Mouse (Mus musculus): ENCODE measurements around the gene Phf24. TPM values are rescaled to one million over a fixed set of nuclear protein-coding genes. Genes with fewer than 3 reads are reported as not detected.

Gene Phf24
- polyA plus RNA-seq, 1 experiment from 2014 or later, result 0.93 TPM

DNA sequence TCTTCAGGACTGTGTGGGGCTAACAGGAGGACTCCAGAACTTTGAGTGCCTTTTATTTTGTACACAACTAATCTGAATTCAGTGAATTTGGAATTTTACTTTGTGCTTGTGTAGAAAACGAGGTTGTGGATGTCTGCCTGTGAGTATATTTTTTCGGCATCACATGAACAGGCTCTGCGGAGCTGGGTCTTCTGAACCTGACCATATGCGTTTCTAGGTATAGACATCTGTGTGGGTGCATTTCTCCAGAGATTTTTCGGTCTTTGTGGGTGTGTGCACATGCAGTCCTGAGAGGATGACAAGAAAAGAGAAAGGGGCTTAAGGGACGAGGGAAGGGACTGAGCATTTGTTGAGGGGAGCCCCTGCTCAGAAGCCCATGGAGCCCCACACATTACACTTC lies 29.5 kb upstream of the Phf24 start:
- Histone ChIP-seq H3K9ac (no peak overlapping the region), H3K27me3 (no peaks in the 10 kb centered on the region), H3K4me3 (replicated peaks) (no peak overlapping the region), H3K9me3 (replicated peaks) (no peaks in the 10 kb centered on the region), H3K4me2 (no peak overlapping the region), H3K4me1 (no peaks in the 10 kb centered on the region), H3K36me3 (no peaks in the 10 kb centered on the region), H3K27ac (no peak overlapping the region)
- 90% methylated on average over 6 of the region's 6 CpGs for WGBS
- no peak for ATAC-seq (replicated peaks; ENCODE audit: low FRiP score)

DNA sequence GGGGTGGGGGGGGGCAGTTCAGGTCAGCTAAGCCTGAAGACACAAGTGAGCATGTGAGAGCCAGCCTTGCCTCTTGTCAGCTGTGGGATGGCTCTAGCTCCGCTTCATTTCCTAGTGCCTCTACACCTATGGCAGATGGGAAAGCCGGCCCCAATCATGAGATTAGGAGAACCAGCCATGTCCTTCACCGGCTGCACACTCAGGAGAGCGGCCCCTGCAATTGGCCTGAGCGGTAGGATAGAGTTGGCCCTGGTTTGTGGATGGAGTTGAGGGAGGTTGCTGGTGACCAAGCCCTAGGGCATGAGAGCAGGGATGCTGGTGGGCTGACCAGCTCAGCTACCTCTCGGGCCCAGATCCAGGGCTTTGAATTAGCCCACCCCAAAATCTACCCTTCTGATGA lies 27.7 kb upstream of the Phf24 start:
- WGBS, result 89% methylated on average over 6 of the region's 6 CpGs
- Histone ChIP-seq H3K4me2 (no peak overlapping the region), H3K9me3 (replicated peaks) (no peaks in the 10 kb centered on the region), H3K4me1 (no peaks in the 10 kb centered on the region), H3K27me3 (no peaks in the 10 kb centered on the region), H3K36me3 (no peaks in the 10 kb centered on the region), H3K4me3 (replicated peaks) (no peak overlapping the region), H3K9ac (no peak overlapping the region), H3K27ac (no peak overlapping the region)
- no peak for ATAC-seq (replicated peaks; ENCODE audit: low FRiP score)

DNA sequence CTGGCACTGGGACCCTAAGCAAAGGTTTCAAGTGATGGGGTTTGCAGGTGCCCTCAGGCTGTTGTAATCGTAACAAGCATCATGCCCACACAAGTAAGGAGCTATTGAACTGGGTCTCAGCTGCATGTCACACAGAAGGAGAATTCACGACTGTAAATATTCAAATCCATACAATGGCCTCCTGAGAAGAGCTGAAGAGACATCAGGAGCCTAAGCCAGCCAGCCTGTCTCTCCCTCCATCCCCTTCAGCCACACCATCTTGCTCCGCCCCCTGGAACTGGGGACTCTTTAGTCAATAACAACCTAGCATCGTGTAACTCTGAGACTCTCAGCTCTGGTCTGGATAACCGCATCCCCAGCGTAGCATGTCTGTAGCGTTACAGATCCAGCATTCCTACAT lies 25.3 kb upstream of the Phf24 start:
- WGBS, result 66% methylated on average over 7 of the region's 7 CpGs
- no peaks in the 10 kb centered on the region for H3K4me1 ChIP-seq
- no peak for ATAC-seq (replicated peaks; ENCODE audit: low FRiP score)

DNA sequence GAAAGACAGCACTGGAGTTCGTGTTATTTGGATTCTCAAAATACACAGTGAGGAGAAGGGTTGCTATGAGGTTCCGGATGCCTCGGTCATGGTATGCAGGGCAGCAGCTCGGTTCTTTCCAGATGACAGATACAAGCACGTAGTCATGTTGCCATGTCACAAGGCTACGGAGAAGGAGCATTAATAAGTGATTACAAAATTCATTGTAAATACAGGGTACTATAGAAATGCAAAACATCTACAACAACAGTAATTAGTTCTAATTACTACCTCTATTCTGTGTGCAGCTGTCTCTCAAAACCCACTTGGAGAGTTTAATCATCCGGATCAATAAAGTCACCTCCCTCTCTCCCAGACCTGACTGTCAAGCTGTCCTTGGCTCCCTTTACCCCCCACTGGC lies 21.3 kb upstream of the Phf24 start:
- Histone ChIP-seq H3K27me3 (no peaks in the 10 kb centered on the region), H3K4me1 (no peaks in the 10 kb centered on the region), H3K27ac (no peak overlapping the region), H3K36me3 (no peaks in the 10 kb centered on the region), H3K4me3 (replicated peaks) (no peak overlapping the region), H3K4me2 (no peak overlapping the region), H3K9ac (no peak overlapping the region), H3K9me3 (replicated peaks) (no peaks in the 10 kb centered on the region)
- WGBS, result 74% methylated on average over 7 of the region's 7 CpGs
- no peak for ATAC-seq (replicated peaks; ENCODE audit: low FRiP score)

More for the DNA sequence above, 25.3 kb upstream of the Phf24 start:
- Histone ChIP-seq H3K36me3 (no peaks in the 10 kb centered on the region), H3K4me3 (replicated peaks) (no peak overlapping the region), H3K27ac (no peak overlapping the region), H3K9ac (no peak overlapping the region), H3K27me3 (no peaks in the 10 kb centered on the region), H3K9me3 (replicated peaks) (no peaks in the 10 kb centered on the region), H3K4me2 (no peak overlapping the region)

DNA sequence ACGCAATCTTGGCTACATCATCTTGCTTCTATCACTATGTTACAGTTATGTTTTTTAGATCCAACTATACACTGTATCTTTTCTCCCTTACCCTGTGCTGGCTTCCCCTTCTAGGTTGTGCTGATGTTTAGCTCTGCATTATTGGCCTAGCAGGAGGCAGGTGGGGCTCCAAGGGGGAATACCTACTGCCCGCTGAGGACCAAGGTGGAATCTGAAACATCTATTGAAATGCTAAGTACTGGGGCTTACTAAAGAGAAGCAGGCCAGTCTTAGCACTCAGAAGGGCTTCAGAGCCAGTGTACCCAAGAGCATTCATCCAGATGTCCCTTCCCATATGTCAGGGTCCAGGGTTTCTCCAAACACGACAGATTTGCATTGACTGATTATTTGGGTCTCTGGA lies 17.5 kb upstream of the Phf24 start:
- H3K27me3 ChIP-seq, result peaks cover 3% of the 10 kb centered on the region; the same call in 1 of the 2 replicates
- no peak for ATAC-seq (replicated peaks; ENCODE audit: low FRiP score)
- WGBS, result 49% methylated on average over 3 of the region's 3 CpGs
- H3K4me1 ChIP-seq, result no peaks in the 10 kb centered on the region
- H3K9ac ChIP-seq, result no peak overlapping the region
- H3K36me3 ChIP-seq, result no peaks in the 10 kb centered on the region
- no peak overlapping the region for H3K4me2 ChIP-seq
- H3K9me3 ChIP-seq (replicated peaks), result no peaks in the 10 kb centered on the region
- no peak overlapping the region for H3K27ac ChIP-seq
- no peak overlapping the region for H3K4me3 ChIP-seq (replicated peaks)

DNA sequence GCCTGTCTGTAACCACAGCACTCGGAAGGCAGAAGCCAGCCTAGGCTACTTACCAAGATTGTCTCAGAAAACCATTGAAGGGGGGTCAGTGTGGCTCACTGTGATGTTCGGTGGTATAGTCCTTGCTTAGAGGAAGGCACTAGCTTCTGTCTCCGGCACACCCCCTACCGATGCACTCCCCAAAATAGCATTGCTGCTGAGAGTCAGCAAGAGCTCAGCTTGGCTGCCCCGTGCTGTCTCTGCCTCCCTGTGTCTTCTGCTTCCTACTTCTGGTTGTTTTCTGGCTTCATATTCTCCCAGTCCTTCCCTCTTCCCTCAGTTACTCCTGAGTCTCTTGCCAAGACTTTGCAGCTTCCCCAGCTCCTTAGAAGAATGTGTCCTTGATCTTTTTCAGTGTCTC lies 15.6 kb upstream of the Phf24 start:
- Histone ChIP-seq H3K9ac (no peak overlapping the region), H3K27ac (no peak overlapping the region), H3K27me3 (peaks cover 3% of the 10 kb centered on the region; the same call in 1 of the 2 replicates), H3K4me3 (replicated peaks) (no peak overlapping the region), H3K36me3 (no peaks in the 10 kb centered on the region), H3K4me1 (no peaks in the 10 kb centered on the region), H3K9me3 (replicated peaks) (no peaks in the 10 kb centered on the region), H3K4me2 (no peak overlapping the region)
- no peak for ATAC-seq (replicated peaks; ENCODE audit: low FRiP score)
- WGBS, result 66% methylated on average over 5 of the region's 5 CpGs

DNA sequence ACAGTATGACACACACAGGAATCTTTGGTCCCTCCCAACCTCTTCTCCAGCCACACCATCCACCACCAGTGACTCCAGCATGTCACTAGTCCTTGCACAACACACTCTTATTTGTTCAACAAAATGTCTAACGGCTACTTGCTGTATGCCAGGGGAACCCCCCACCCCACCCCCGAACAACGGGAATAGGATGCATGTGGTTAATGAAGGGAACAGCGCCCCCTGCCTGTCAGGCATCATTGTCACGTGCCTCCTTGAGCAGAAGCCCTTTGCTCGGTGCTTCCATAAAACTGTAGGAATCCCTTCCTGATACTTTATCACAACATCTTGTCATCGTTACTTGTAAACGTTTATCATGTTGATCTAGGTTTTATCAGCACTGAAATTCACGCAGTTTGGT lies 14.3 kb upstream of the Phf24 start:
- ATAC-seq (replicated peaks; ENCODE audit: low FRiP score), result no peak
- 59% methylated on average over 9 of the region's 9 CpGs for WGBS
- H3K4me3 ChIP-seq (replicated peaks), result no peak overlapping the region

DNA sequence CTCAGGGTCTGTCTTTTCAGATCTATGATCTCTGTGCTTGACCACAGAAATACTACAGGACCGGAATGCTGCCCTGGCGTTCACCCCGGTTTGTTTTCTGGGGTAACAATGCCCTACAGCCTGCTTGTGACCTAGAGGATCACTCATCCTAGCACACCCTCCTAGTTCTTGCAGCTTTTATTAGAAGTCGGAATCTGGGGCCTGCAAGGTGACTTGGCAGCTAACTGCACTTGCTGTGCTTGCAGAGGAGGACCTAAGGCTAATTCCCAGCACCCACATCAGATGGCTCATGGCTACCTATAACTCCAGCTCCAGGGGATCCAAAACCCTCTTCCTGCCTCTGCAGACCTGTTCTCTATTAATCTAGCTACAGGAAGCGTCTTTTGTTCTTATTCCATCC lies 13.7 kb upstream of the Phf24 start:
- Histone ChIP-seq H3K9me3 (replicated peaks) (no peaks in the 10 kb centered on the region), H3K27me3 (peaks cover 3% of the 10 kb centered on the region; the same call in 1 of the 2 replicates), H3K36me3 (no peaks in the 10 kb centered on the region), H3K27ac (no peak overlapping the region), H3K9ac (no peak overlapping the region), H3K4me1 (no peaks in the 10 kb centered on the region), H3K4me2 (no peak overlapping the region), H3K4me3 (replicated peaks) (no peak overlapping the region)
- 88% methylated on average over 5 of the region's 5 CpGs for WGBS
- no peak for ATAC-seq (replicated peaks; ENCODE audit: low FRiP score)

More for the DNA sequence above, 14.3 kb upstream of the Phf24 start:
- Histone ChIP-seq H3K36me3 (no peaks in the 10 kb centered on the region), H3K27ac (no peak overlapping the region), H3K9me3 (replicated peaks) (no peaks in the 10 kb centered on the region), H3K9ac (no peak overlapping the region), H3K4me2 (no peak overlapping the region), H3K27me3 (peaks cover 3% of the 10 kb centered on the region; the same call in 1 of the 2 replicates), H3K4me1 (no peaks in the 10 kb centered on the region)

DNA sequence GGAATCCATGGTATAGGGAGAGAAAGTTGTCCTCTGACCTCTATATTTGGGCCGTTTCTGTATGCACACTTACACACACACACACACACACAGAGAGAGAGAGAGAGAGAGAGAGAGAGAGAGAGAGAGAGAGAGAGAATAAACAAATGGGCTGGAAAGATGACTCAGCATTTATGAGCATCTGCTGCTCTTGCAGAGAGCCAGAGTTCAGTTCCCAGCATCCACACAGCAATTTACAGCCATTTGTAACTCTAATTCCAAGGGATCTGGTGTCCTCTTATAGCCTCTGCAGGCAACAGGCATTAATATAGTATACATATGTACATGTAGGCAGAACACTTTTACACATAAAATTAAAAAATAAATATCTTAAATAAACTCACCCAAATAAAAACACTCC lies 12.5 kb upstream of the Phf24 start:
- Histone ChIP-seq H3K36me3 (no peaks in the 10 kb centered on the region), H3K27ac (no peak overlapping the region), H3K4me3 (replicated peaks) (no peak overlapping the region), H3K9ac (no peak overlapping the region), H3K9me3 (replicated peaks) (no peaks in the 10 kb centered on the region), H3K4me1 (no peaks in the 10 kb centered on the region), H3K4me2 (no peak overlapping the region), H3K27me3 (peaks cover 3% of the 10 kb centered on the region; the same call in 1 of the 2 replicates)
- ATAC-seq (replicated peaks; ENCODE audit: low FRiP score), result no peak
- WGBS, result 78% methylated on average over 1 of the region's 1 CpGs

DNA sequence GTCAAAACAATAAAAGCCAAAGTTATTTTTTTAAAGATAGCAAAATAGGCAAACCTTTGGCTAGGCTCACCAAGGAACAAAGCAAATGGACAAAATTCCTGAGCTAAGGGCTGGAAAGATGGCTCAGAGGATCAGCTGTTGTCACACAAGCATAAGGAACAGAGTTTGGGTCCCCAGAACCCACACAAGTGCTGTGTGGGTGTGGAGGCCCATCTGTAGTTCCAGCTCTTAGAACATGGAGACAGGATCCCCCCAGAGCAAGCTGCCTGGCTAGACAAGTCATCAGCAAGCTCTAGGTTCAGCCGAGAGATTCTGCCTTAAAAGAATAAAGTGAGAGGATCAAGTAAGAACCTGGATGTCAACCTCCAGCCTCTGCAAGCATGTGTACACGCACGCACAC lies 11.9 kb upstream of the Phf24 start:
- Histone ChIP-seq H3K27me3 (peaks cover 3% of the 10 kb centered on the region; the same call in 1 of the 2 replicates), H3K36me3 (no peaks in the 10 kb centered on the region)
- WGBS, result 95% methylated on average over 3 of the region's 3 CpGs

DNA sequence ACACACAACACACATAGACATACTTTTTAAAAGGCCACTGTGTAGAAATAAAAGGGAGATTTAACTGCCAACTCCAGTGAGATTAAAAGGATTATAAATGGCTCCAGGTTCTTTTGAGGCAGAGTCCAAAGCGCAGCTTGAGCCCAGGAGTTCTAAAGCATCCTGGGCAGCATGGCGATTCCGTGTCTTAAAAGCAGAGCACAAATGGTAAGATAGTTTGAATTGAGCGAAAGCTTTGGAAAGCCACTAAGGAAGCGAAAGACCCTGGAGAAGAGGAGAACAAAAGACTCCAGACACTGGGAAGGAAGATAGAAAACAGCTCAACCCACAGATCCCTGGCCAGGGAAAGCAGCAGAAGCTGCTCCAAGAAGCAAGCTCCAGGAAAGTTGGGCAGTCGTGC lies 11.5 kb upstream of the Phf24 start:
- Histone ChIP-seq H3K27me3 (peaks cover 3% of the 10 kb centered on the region; the same call in 1 of the 2 replicates), H3K27ac (no peak overlapping the region), H3K4me1 (no peaks in the 10 kb centered on the region), H3K4me3 (replicated peaks) (no peak overlapping the region), H3K4me2 (no peak overlapping the region), H3K9me3 (replicated peaks) (no peaks in the 10 kb centered on the region), H3K36me3 (no peaks in the 10 kb centered on the region), H3K9ac (no peak overlapping the region)
- 90% methylated on average over 6 of the region's 6 CpGs for WGBS
- no peak for ATAC-seq (replicated peaks; ENCODE audit: low FRiP score)

More for the DNA sequence above, 11.9 kb upstream of the Phf24 start:
- Histone ChIP-seq H3K9me3 (replicated peaks) (no peaks in the 10 kb centered on the region), H3K27ac (no peak overlapping the region), H3K9ac (no peak overlapping the region), H3K4me3 (replicated peaks) (no peak overlapping the region), H3K4me2 (no peak overlapping the region), H3K4me1 (no peaks in the 10 kb centered on the region)
- ATAC-seq (replicated peaks; ENCODE audit: low FRiP score), result no peak

DNA sequence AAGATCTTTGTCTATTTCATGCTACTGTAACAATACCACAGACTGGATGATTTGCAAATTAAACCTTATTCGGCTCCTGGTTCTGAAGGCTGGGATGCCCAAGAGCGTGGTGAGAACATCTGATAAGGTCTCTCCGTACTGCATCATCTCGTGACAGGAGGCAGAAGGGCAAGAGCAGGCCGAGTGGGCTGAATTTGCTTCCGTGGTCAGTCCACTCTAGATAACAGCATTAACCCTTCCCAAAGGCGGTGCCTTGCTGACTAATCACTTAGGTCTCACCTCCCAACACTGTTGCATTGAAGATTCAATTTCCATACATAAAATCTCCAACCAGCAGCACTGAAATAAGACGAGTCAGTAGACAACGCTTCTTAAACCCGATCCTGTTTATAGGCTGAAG lies 3.1 kb upstream of the Phf24 start:
- Histone ChIP-seq H3K9me3 (replicated peaks) (no peaks in the 10 kb centered on the region), H3K4me2 (no peak overlapping the region), H3K4me1 (peaks cover 9% of the 10 kb centered on the region), H3K27ac (no peak overlapping the region), H3K36me3 (no peaks in the 10 kb centered on the region), H3K9ac (no peak overlapping the region), H3K27me3 (peaks cover 64% of the 10 kb centered on the region), H3K4me3 (replicated peaks) (no peak overlapping the region)
- ATAC-seq (replicated peaks; ENCODE audit: low FRiP score), result no peak
- WGBS, result 42% methylated on average over 10 of the region's 10 CpGs

DNA sequence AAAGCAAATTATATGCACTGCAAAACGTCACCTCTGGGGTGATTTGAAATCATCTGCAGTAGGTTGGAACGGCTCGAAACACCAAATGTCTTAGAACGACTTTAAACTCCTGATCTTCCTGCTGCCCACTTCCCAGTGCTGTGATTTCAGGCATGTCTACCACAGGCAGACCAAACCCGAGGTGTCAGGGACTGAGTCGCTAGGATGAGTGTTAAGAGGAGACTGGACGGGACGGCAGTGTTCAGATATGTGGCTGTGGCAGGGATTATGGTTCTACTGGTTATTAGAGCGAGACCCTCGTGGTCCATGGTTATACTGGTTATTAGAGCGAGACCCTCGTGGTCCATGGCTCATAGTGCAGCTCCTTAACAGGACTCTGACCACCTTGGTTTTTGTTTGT lies 1.1 kb upstream of the Phf24 start:
- H3K9ac ChIP-seq, result no peak overlapping the region
- no peak for ATAC-seq (replicated peaks; ENCODE audit: low FRiP score)
- H3K36me3 ChIP-seq, result no peaks in the 10 kb centered on the region
- no peak overlapping the region for H3K27ac ChIP-seq
- no peak overlapping the region for H3K4me2 ChIP-seq
- H3K27me3 ChIP-seq, result peaks cover 71% of the 10 kb centered on the region
- no peak overlapping the region for H3K4me3 ChIP-seq (replicated peaks)
- WGBS, result 74% methylated on average over 12 of the region's 12 CpGs
- H3K4me1 ChIP-seq, result peaks cover 9% of the 10 kb centered on the region
- no peaks in the 10 kb centered on the region for H3K9me3 ChIP-seq (replicated peaks)

Measured in kidney, embryonic 15.5 days (tissue).